Mouse (Mus musculus) T-helper 2 cell (primary cell): ENCODE measurements around the gene Ppp1r3d.

Experiments used
- in situ Hi-C: fragments of 300-600 bp; cut with MboI, MseI; formaldehyde crosslinking; loops from one replicate; pipeline ENCODE4 v1.15.1; 2025; ENCODE audit warnings: high pct_unique_total_duplicates

Gene Ppp1r3d

GRCm38 (mm10) chr2:178414261-178415149, at the start of gene Ppp1r3d, which contains the start of gene Fam217b:
Ppp1r3d (minus strand) TSS chr2:178414472.
Fam217b (plus strand) TSS chr2:178414524.
- in situ Hi-C loops = no loop called here

GRCm38 (mm10) chr2:178460353-178460752, 46.1 kb upstream of the Ppp1r3d start:
- in situ Hi-C loops = no loop called here

GRCm38 (mm10) chr2:178457414-178457813, 43.1 kb upstream of the Ppp1r3d start:
- in situ Hi-C loops = no loop called here

GRCm38 (mm10) chr2:178454664-178455516, 40.6 kb upstream of the Ppp1r3d start:
- in situ Hi-C loops = no loop called here

- in situ Hi-C loops = no loop called here
Observed at GRCm38 (mm10) chr2:178450961-178451360, 36.7 kb upstream of the Ppp1r3d start.

GRCm38 (mm10) chr2:178450236-178450635, 36.0 kb upstream of the Ppp1r3d start:
- in situ Hi-C loops = no loop called here

GRCm38 (mm10) chr2:178449386-178449785, 35.1 kb upstream of the Ppp1r3d start:
- in situ Hi-C loops = no loop called here

- in situ Hi-C loops = no loop called here
Observed at GRCm38 (mm10) chr2:178437311-178437710, 23.0 kb upstream of the Ppp1r3d start.

GRCm38 (mm10) chr2:178433903-178434302, 19.6 kb upstream of the Ppp1r3d start:
- in situ Hi-C loops = no loop called here

GRCm38 (mm10) chr2:178433495-178433894, 19.2 kb upstream of the Ppp1r3d start:
- in situ Hi-C loops = no loop called here

- in situ Hi-C loops = no loop called here
Observed at GRCm38 (mm10) chr2:178430231-178430630, 16.0 kb upstream of the Ppp1r3d start, which contains the start of gene Cdh26. Cdh26 (plus strand) TSS chr2:178430531.

- in situ Hi-C loops = no loop called here
Observed at GRCm38 (mm10) chr2:178429426-178429825, 15.2 kb upstream of the Ppp1r3d start.

- in situ Hi-C loops = no loop called here
Observed at GRCm38 (mm10) chr2:178428676-178429075, 14.4 kb upstream of the Ppp1r3d start.

- in situ Hi-C loops = no loop called here
Observed at GRCm38 (mm10) chr2:178428183-178428582, 13.9 kb upstream of the Ppp1r3d start.

GRCm38 (mm10) chr2:178427181-178427580, 12.9 kb upstream of the Ppp1r3d start:
- in situ Hi-C loops = no loop called here

- in situ Hi-C loops = no loop called here
Observed at GRCm38 (mm10) chr2:178426229-178426628, 12.0 kb upstream of the Ppp1r3d start.

GRCm38 (mm10) chr2:178423223-178423622, 9.0 kb upstream of the Ppp1r3d start:
- in situ Hi-C loops = no loop called here

GRCm38 (mm10) chr2:178422186-178422585, 7.9 kb upstream of the Ppp1r3d start:
- in situ Hi-C loops = no loop called here

GRCm38 (mm10) chr2:178421603-178422002, 7.3 kb upstream of the Ppp1r3d start:
- in situ Hi-C loops = no loop called here

GRCm38 (mm10) chr2:178420576-178420975, 6.3 kb upstream of the Ppp1r3d start:
- in situ Hi-C loops = no loop called here

GRCm38 (mm10) chr2:178416970-178417369, 2.7 kb upstream of the Ppp1r3d start:
- in situ Hi-C loops = no loop called here

GRCm38 (mm10) chr2:178416427-178416826, 2.2 kb upstream of the Ppp1r3d start:
- in situ Hi-C loops = no loop called here
